Mouse (Mus musculus): ENCODE data around the gene Tnks2.

Gene Tnks2

GRCm38 (mm10) chr19:36932613-36933012 lies 98.6 kb downstream of the Tnks2 start:
- no peak for DNase-seq (ENCODE audit: low read depth, low spot score)

DNA sequence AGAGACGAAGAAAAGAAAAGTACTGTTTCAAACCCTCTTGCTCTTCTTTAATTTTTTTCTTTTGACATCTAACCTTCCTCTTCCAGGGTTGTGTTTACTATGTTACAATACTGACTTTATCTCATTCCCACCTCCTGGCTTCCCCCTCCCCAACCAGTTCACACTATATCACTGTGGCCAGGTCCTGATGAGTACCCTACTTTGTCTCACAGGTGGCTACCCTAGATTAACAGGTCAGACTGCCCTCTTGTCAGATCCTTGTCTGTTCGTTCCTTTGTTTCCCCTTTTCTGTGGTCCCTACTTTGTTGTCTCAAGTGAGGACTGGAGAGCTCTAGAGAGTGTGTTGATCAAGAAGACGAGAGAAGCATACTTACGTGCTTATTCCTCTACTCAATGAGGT lies 102.3 kb downstream of the Tnks2 start:
- DNase-seq (ENCODE audit: low read depth, low spot score) = no peak

DNA sequence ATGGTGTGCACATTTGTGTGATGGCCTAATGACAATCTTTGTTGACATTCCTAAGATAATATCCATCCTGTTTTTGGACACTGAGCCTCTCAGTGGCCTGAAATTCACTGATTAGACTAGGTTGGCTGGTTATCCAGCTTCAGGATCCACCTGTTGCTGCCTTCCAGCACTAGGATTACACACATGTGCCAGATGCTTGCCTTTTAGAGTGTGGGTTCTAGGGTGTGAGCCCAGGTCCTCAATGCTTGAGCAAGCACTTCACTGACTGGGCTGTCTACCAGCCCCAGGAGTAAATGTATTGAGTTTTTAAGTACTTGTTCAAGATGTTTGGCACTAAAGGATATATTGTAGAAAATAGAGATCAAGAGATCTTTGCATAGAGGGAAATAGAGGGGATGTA lies 104.0 kb downstream of the Tnks2 start:
- DNase-seq (ENCODE audit: low read depth, low spot score) = no peak

DNA sequence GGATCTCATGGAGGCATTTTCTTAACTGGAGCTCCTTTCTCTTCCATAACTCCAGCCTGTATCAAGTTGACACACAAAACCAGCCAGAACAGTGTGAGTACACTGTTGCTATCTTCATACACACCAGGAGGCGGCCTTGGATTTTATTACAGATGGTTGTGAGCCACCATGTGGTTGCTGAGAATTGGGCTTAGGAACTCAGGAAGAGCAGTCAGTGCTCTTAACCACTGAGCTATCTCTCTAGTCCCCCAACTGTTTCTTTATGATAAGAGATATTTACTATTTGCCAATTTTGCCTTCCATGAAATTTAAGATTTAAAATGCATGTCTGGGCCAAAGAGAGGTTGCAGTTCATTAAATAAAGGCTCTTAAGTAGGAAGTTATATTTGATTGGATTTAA lies 106.0 kb downstream of the Tnks2 start:
- no peak for DNase-seq (ENCODE audit: low read depth, low spot score)
